Mouse (Mus musculus) hindbrain, embryonic 12.5 days (tissue): ENCODE measurements around the gene A030014E15Rik. TPM values are rescaled to one million over a fixed set of nuclear protein-coding genes. Genes with fewer than 3 reads are reported as not detected.
"Not testable (repeated sequence)": the region's sequence is repeated elsewhere in the genome, so short reads cannot be mapped to it uniquely, and the experiment has no call there.

Source experiments
- ATAC-seq: fragments of 200-750 bp; cut with Nextera tagmentation; 2 replicates; pipeline ENCODE4 v1.8.0; 2017; ENCODE audit warnings: moderate TSS enrichment; ENCODE audit not compliant: low FRiP score
- H3K27ac ChIP-seq: fragments of 300-500 bp; sonication (generic); 2 replicates; pipeline ENCODE4 v1.5.1; 2016; ENCODE audit warnings: mild to moderate bottlenecking
- H3K27me3 ChIP-seq: fragments of 300-500 bp; sonication (generic); 2 replicates; pipeline ENCODE4 v1.6.1; 2016; ENCODE audit warnings: mild to moderate bottlenecking
- H3K36me3 ChIP-seq: fragments of 300-500 bp; sonication (generic); 2 replicates; pipeline ENCODE4 v1.6.1; 2016; ENCODE audit warnings: mild to moderate bottlenecking
- H3K4me1 ChIP-seq: fragments of 300-500 bp; sonication (generic); 2 replicates; pipeline ENCODE4 v1.6.1; 2016
- H3K4me2 ChIP-seq: fragments of 300-500 bp; sonication (generic); replicated peaks from 2 replicates; pipeline ENCODE4 v1.6.1; 2016; ENCODE audit warnings: mild to moderate bottlenecking
- H3K4me3 ChIP-seq: fragments of 300-500 bp; sonication (generic); 2 replicates; pipeline ENCODE4 v1.5.1; 2016; ENCODE audit warnings: mild to moderate bottlenecking
- H3K9ac ChIP-seq: fragments of 300-500 bp; sonication (generic); 2 replicates; pipeline ENCODE4 v1.6.1; 2016; ENCODE audit warnings: mild to moderate bottlenecking, moderate library complexity
- H3K9me3 ChIP-seq: fragments of 300-500 bp; sonication (generic); replicated peaks from 2 replicates; pipeline ENCODE4 v1.6.1; 2016; ENCODE audit warnings: mild to moderate bottlenecking
- WGBS: fragments of 180-500 bp; shearing (Covaris S2); methylation state at CpG from one replicate; pipeline ENCODE4 v1.1.7; 2016; 5-methylcytosine and 5-hydroxymethylcytosine counted together
- polyA plus RNA-seq: library from polyadenylated mRNA; unstranded; fragments of >200 nt; fragmentation: Nextera tagmentation; extraction: Ambion mirVana; gene quantifications from 2 replicates; pipeline ENCODE4 v1.2.1, GENCODE M21; 2016

A030014E15Rik gene
- polyA plus RNA-seq, 1 experiment from 2014 or later = not detected

DNA sequence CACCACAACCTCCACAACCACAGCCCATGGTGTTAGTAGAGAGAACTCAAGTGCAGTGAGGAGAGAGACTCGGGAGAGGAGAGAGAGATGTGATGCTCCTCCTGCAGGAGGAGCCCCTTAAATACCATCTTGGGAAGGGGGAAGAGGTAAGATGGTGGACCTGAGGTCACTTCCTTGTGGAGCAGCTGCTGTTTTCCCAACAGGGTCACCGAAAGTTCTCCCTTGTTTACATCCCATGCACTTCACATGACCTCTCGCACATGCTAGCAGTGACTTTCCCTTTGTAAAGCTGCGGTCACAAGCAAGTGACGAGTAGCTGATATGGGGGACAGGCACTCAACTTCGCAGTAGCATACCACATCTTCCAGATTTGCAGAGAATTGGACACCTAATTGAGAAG, 18.6 kb downstream of the A030014E15Rik start, which contains the start of gene A030003K21Rik:
A030003K21Rik (minus strand) TSS at position 94 of the 400 bp plus-strand sequence.
- H3K27ac ChIP-seq, H3K36me3 ChIP-seq, H3K4me1 ChIP-seq, H3K27me3 ChIP-seq, H3K4me2 ChIP-seq, ATAC-seq, H3K9ac ChIP-seq, H3K9me3 ChIP-seq, H3K4me3 ChIP-seq: not testable (repeated sequence)
- no CpG with 5 or more reads among the region's 6 CpGs for WGBS

DNA sequence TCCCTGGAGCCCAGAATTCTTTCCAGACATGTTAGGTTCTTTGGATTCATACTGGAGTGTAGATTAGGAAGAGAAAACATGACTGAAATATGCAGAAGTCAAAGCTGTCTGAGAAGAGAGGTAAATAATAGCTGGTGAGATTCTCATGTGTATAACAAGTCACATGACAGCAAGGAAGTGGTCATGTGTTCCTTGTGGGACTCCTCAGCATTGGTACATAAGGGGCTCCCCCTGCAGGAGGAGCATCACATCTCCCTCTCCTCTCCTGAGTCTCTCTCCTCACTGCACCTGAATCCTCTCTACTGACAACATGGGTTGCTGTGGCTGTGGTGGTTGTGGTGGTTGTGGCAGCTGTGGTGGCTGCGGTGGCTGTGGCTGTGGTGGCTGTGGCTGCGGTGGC, 21.3 kb downstream of the A030014E15Rik start:
- not testable (repeated sequence) for ATAC-seq, H3K9me3 ChIP-seq, H3K4me2 ChIP-seq, H3K27ac ChIP-seq, H3K36me3 ChIP-seq, H3K27me3 ChIP-seq, H3K9ac ChIP-seq, H3K4me3 ChIP-seq, H3K4me1 ChIP-seq
- WGBS = 100% methylated on average over 1 of the region's 2 CpGs

DNA sequence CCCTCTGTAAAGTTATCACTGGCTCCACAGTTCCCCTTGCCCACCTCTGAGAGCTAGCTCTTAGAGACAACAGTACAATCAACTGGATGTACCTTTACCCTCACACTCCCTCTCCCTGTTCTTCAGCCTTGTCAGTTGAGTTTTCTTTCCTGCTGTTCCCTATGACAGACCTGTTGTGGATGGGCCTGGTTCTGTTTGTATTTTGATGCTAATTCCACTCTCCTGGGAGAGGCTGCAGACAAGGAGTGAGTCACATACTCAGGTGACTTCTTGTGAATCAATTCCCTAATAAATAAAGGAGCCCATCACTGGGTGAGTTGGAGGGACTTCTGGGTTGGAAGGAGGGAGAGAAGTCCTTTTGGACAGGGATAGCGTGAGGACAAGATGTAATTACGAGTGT, 23.9 kb downstream of the A030014E15Rik start:
- Histone ChIP-seq H3K36me3 (no peaks in the 10 kb centered on the region), H3K4me3 (no peak overlapping the region), H3K27me3 (no peaks in the 10 kb centered on the region), H3K4me1 (no peaks in the 10 kb centered on the region), H3K9me3 (no peaks in the 10 kb centered on the region), H3K9ac (no peak overlapping the region), H3K4me2 (no peak overlapping the region), H3K27ac (no peak overlapping the region)
- no peak for ATAC-seq
- WGBS = 84% methylated on average over 2 of the region's 2 CpGs

DNA sequence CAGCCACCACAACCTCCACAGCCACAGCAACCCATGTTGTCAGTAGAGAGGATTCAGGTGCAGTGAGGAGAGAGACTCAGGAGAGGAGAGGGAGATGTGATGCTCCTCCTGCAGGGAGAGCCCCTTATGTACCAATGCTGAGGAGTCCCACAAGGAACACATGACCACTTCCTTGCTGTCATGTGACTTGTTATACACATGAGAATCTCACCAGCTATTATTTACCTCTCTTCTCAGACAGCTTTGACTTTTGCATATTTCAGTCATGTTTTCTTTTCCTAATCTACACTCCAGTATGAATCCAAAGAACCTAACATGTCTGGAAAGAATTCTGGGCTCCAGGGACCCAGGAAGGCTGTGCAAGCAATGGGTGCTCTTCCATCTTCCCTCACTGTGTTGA, 31.2 kb downstream of the A030014E15Rik start, which contains the start of gene Gm7544:
Gm7544 (minus strand) TSS at position 101 of the 400 bp plus-strand sequence.
- not testable (repeated sequence) for H3K4me2 ChIP-seq, H3K9me3 ChIP-seq, H3K36me3 ChIP-seq, ATAC-seq, H3K4me1 ChIP-seq, H3K4me3 ChIP-seq, H3K27ac ChIP-seq, H3K9ac ChIP-seq, H3K27me3 ChIP-seq

DNA sequence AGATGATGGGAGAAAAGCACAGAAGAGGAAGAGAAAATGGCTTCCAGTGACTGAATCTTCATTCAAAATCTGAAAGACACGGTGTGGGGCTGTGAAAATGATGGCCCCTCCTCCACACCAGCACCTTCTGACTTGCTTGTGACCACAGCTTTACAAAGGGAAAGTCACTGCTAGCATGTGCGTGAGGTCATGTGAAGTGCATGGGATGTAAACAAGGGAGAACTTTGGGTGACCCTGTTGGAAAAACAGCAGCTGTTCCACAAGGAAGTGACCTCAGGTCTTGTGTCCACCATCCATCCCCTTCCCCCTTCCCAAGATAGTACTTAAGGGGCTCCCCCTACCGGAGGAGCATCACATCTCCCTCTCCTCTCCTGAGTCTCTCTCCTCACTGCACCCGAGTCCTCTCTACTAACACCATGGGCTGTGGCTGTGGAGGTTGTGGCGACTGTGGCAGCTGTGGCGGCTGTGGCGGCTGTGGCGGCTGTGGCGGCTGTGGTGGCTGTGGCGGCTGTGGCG, 35.2 kb downstream of the A030014E15Rik start, which contains the start of gene Gm47955:
Gm47955 (plus strand) TSS at position 417 of the 516 bp plus-strand sequence.
- H3K4me1 ChIP-seq = no peaks in the 10 kb centered on the region
- no peaks in the 10 kb centered on the region for H3K9me3 ChIP-seq
- H3K36me3 ChIP-seq = no peaks in the 10 kb centered on the region
- no peak for ATAC-seq
- no peak within 1 kb of the TSS for H3K4me3 ChIP-seq
- H3K4me2 ChIP-seq = no peak within 1 kb of the TSS
- no peak within 1 kb of the TSS for H3K9ac ChIP-seq
- 88% methylated on average over 11 of the region's 11 CpGs for WGBS
- H3K27ac ChIP-seq = no peak within 1 kb of the TSS
- no peaks in the 10 kb centered on the region for H3K27me3 ChIP-seq

DNA sequence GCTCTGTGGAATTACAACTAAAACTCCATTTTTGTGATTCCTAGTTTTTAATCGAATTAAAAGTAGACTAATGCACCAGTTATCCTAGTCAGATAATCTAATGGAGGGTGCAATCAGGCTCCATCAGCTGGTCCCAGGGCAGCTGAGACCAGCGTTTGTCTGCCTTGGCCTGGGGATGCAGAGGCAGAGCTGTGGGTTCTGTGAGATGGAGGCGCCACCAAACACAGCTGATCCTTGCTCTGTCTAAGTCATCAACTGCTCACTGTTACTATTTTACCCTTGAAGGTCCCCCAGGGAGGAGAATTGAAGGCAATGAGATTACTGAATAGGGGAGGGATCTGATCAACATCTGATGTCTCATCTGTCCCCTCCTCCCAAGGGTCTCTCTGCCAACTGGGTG, 41.7 kb downstream of the A030014E15Rik start:
- Histone ChIP-seq H3K4me3 (no peak overlapping the region), H3K36me3 (no peaks in the 10 kb centered on the region), H3K4me1 (no peaks in the 10 kb centered on the region), H3K9ac (no peak overlapping the region), H3K9me3 (no peaks in the 10 kb centered on the region), H3K27ac (no peak overlapping the region), H3K4me2 (no peak overlapping the region), H3K27me3 (no peaks in the 10 kb centered on the region)
- WGBS = 55% methylated on average over 3 of the region's 3 CpGs
- ATAC-seq = peak; percentile 66

DNA sequence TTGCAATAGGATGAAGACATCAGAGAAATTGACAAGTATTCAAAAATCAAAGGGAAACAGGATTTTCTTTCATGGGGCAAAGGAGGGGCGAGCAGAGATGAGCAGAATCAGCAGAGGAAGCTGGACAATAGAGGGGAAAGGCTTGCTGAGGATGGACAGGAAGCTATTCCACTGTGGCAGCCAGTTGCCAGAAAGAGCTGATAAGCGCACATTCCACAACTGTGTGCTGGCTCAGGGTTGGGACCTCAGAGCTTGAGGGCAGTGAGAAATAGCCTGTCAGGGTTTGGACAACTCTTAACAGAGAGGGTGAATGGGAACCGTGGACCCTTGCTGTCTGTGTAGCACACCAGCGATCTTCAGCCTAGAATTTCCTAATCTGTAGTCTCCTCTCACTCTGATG, 47.3 kb downstream of the A030014E15Rik start:
- no peaks in the 10 kb centered on the region for H3K9me3 ChIP-seq
- no peaks in the 10 kb centered on the region for H3K36me3 ChIP-seq
- ATAC-seq = no peak
- no peaks in the 10 kb centered on the region for H3K27me3 ChIP-seq
- H3K27ac ChIP-seq = no peak overlapping the region
- 61% methylated on average over 4 of the region's 4 CpGs for WGBS
- H3K4me3 ChIP-seq = no peak overlapping the region
- H3K9ac ChIP-seq = no peak overlapping the region
- H3K4me1 ChIP-seq = no peaks in the 10 kb centered on the region
- no peak overlapping the region for H3K4me2 ChIP-seq

DNA sequence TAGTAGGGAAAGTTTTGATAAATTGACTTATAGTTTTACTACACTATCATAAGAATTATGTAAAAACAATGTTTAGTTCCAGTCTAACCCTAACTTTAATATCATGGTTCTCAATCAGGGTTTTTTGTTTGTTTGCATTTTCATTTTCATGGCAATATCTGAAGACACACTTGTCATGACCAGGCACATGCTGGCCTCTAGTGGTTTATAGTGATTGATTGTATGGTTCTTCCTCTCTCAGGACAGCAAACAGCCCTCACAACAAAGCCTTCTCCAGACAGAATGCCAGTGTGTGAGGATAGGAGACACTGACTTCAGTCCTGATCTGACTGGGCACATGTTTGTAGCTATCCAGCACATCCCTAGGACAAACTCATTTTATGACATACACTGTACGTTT, 48.5 kb downstream of the A030014E15Rik start:
- no peaks in the 10 kb centered on the region for H3K36me3 ChIP-seq
- no peaks in the 10 kb centered on the region for H3K9me3 ChIP-seq
- 91% methylated on average over 1 of the region's 1 CpGs for WGBS
- no peaks in the 10 kb centered on the region for H3K27me3 ChIP-seq
- H3K4me2 ChIP-seq = no peak overlapping the region
- ATAC-seq = no peak
- H3K27ac ChIP-seq = no peak overlapping the region
- H3K4me3 ChIP-seq = no peak overlapping the region
- H3K4me1 ChIP-seq = no peaks in the 10 kb centered on the region
- no peak overlapping the region for H3K9ac ChIP-seq

DNA sequence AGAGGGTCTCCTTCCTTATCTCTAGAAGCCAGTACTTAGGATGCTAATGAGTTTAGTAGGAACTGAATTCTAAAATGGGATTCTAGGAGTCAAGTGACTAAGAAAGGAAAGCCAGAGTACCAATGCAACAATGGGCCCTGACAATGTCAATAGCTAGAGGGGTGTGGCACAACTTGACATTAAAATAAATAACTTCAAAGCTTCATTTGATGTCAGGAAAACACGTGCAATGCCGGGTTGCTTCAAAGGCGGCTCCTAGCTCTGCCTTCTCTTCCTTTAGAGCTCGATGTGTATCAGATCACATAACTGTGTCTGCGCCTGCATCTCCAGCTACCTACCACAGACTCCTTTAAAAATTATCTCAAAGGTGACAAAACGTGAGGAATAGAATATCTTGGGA, 49.2 kb downstream of the A030014E15Rik start:
- H3K9me3 ChIP-seq = no peaks in the 10 kb centered on the region
- ATAC-seq = no peak
- H3K36me3 ChIP-seq = no peaks in the 10 kb centered on the region
- H3K4me2 ChIP-seq = no peak overlapping the region
- no peaks in the 10 kb centered on the region for H3K4me1 ChIP-seq
- H3K27me3 ChIP-seq = no peaks in the 10 kb centered on the region
- no peak overlapping the region for H3K27ac ChIP-seq
- H3K9ac ChIP-seq = no peak overlapping the region
- 73% methylated on average over 6 of the region's 6 CpGs for WGBS
- no peak overlapping the region for H3K4me3 ChIP-seq

DNA sequence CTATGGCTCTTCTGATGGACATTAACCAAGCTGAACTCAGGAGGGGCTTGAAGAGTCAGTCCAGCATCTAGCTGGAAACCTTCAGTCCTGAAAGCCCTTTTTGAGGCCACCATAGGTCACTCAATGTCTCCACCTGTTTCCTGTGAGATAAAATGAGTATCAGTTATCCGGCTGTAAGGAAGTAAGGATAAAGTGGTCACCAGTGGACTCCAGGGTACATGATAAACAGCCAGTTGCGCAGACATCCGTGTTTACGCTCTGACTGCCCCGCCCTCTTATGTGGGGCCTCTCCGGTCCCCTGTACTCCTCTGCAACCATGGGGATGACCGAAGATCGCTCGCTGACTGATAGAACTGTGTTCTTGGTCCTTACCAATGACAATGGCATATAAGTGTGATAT, 49.6 kb downstream of the A030014E15Rik start:
- H3K4me2 ChIP-seq = no peak overlapping the region
- H3K27ac ChIP-seq = no peak overlapping the region
- H3K36me3 ChIP-seq = no peaks in the 10 kb centered on the region
- no peak overlapping the region for H3K9ac ChIP-seq
- no peak for ATAC-seq
- H3K4me1 ChIP-seq = no peaks in the 10 kb centered on the region
- no peaks in the 10 kb centered on the region for H3K27me3 ChIP-seq
- no peak overlapping the region for H3K4me3 ChIP-seq
- H3K9me3 ChIP-seq = no peaks in the 10 kb centered on the region
- 88% methylated on average over 9 of the region's 9 CpGs for WGBS

Other genes starting within 250 kb of the A030014E15Rik start
- 259 and 278 TPM in 2 replicates for gene Mff, start 200.0 kb upstream of the A030014E15Rik start, polyA plus RNA-seq
- 0.16 TPM in 1 of 2 replicates, not detected in the other for gene Tm4sf20, start 156.5 kb upstream of the A030014E15Rik start, polyA plus RNA-seq
- not detected in 2 replicates for gene Gm47791, start 153.7 kb upstream of the A030014E15Rik start, polyA plus RNA-seq
- gene Agfg1, start 85.4 kb upstream of the A030014E15Rik start, polyA plus RNA-seq = 44.9 and 49.4 TPM in 2 replicates
- 0.54 and 0.60 TPM in 2 replicates for gene A030005L19Rik, start 11.6 kb upstream of the A030014E15Rik start, polyA plus RNA-seq
- not detected in 2 replicates for gene Gm6217, start 6.5 kb downstream of the A030014E15Rik start, polyA plus RNA-seq
- not detected in 2 replicates for gene A030003K21Rik, start 18.5 kb downstream of the A030014E15Rik start, polyA plus RNA-seq
- gene Gm7544, start 31.1 kb downstream of the A030014E15Rik start, polyA plus RNA-seq = not detected in 2 replicates
- not detected in 2 replicates for gene Gm47955, start 35.4 kb downstream of the A030014E15Rik start, polyA plus RNA-seq
- gene Gm47959, start 75.6 kb downstream of the A030014E15Rik start, polyA plus RNA-seq = not detected in 2 replicates
- 0.26 and 0.77 TPM in 2 replicates for gene Slc19a3, start 113.5 kb downstream of the A030014E15Rik start, polyA plus RNA-seq
- not detected in 2 replicates for gene Krtap28-10, start 117.6 kb downstream of the A030014E15Rik start, polyA plus RNA-seq
- gene Gm47969, start 120.0 kb downstream of the A030014E15Rik start, polyA plus RNA-seq = not detected in 2 replicates
- gene A030005K14Rik, start 134.5 kb downstream of the A030014E15Rik start, polyA plus RNA-seq = not detected in 2 replicates
- gene Krtap28-13, start 136.0 kb downstream of the A030014E15Rik start, polyA plus RNA-seq = not detected in 2 replicates
- not detected in 2 replicates for gene Ccl20, start 191.8 kb downstream of the A030014E15Rik start, polyA plus RNA-seq
- 0.72 and 0.95 TPM in 2 replicates for gene Daw1, start 234.8 kb downstream of the A030014E15Rik start, polyA plus RNA-seq